Mouse (Mus musculus) gastrocnemius, adult 8-10 months (tissue): ENCODE results near the gene Tdo2. TPM values are rescaled to one million over a fixed set of nuclear protein-coding genes. Genes with fewer than 3 reads are reported as not detected.

Experiments
- DNase-seq, 2 experiments: peaks; one replicate each; pipeline ENCODE4 v3.0.0; 2022; ENCODE audit warnings: low spot score in 2 of 2
- total RNA-seq, 4 experiments: library from RNA; stranded (reverse); gene quantifications; 2 replicates each; pipeline ENCODE4 v1.2.4; 2022

The Tdo2 gene
- under 1 TPM in 1 of 4 experiments, not detected in 3; 0.13 TPM for total RNA-seq

GRCm38 (mm10) chr3:81976102-81976501 lies at the start of gene Tdo2:
Gene Tdo2 (minus strand): TSS chr3:81976202.
- no peak for DNase-seq

- no peak for DNase-seq
These were observed 47.1 kb upstream of the Tdo2 start for GRCm38 (mm10) chr3:82023065-82023464.

GRCm38 (mm10) chr3:82022421-82022920 lies 46.5 kb upstream of the Tdo2 start:
- DNase-seq = no peak

GRCm38 (mm10) chr3:82014148-82014703 lies 38.2 kb upstream of the Tdo2 start:
- no peak for DNase-seq

- DNase-seq = no peak
These were observed 31.0 kb upstream of the Tdo2 start for GRCm38 (mm10) chr3:82007002-82007401.

- no peak for DNase-seq
These were observed 20.0 kb upstream of the Tdo2 start for GRCm38 (mm10) chr3:81995988-81996387.

GRCm38 (mm10) chr3:81995371-81995770 lies 19.4 kb upstream of the Tdo2 start:
- DNase-seq = no peak

GRCm38 (mm10) chr3:81990531-81990930 lies 14.5 kb upstream of the Tdo2 start:
- no peak for DNase-seq

- no peak for DNase-seq
These were observed 13.7 kb upstream of the Tdo2 start for GRCm38 (mm10) chr3:81989692-81990141.

GRCm38 (mm10) chr3:81987628-81988027 lies 11.6 kb upstream of the Tdo2 start:
- no peak for DNase-seq

- DNase-seq = no peak
These were observed 10.1 kb upstream of the Tdo2 start for GRCm38 (mm10) chr3:81986103-81986502.

- no peak for DNase-seq
These were observed 9.1 kb upstream of the Tdo2 start for GRCm38 (mm10) chr3:81985100-81985499.

GRCm38 (mm10) chr3:81983120-81983895 lies 7.3 kb upstream of the Tdo2 start:
- no peak for DNase-seq

GRCm38 (mm10) chr3:81981990-81982389 lies 6.0 kb upstream of the Tdo2 start, which contains the start of gene Asic5:
Gene Asic5 (plus strand): TSS chr3:81982290.
- DNase-seq = no peak

GRCm38 (mm10) chr3:81981576-81981975 lies 5.6 kb upstream of the Tdo2 start:
- DNase-seq = no peak

- no peak for DNase-seq
These were observed 395 bp downstream of the Tdo2 start for GRCm38 (mm10) chr3:81975607-81976006.

- no peak for DNase-seq
These were observed 11.4 kb downstream of the Tdo2 start for GRCm38 (mm10) chr3:81964596-81964995.

GRCm38 (mm10) chr3:81963768-81964167 lies 12.2 kb downstream of the Tdo2 start:
- no peak for DNase-seq

GRCm38 (mm10) chr3:81961336-81961735 lies 14.7 kb downstream of the Tdo2 start:
- no peak for DNase-seq

- DNase-seq = no peak
These were observed 18.5 kb downstream of the Tdo2 start for GRCm38 (mm10) chr3:81957484-81957883.

GRCm38 (mm10) chr3:81951785-81952184 lies 24.2 kb downstream of the Tdo2 start:
- DNase-seq = no peak

GRCm38 (mm10) chr3:81949048-81949447 lies 27.0 kb downstream of the Tdo2 start:
- DNase-seq = no peak
